Mouse (Mus musculus) embryonic facial prominence, embryonic 14.5 days (tissue): Measurements from ENCODE around the gene Itsn1. TPM values are rescaled to one million over a fixed set of nuclear protein-coding genes. Genes with fewer than 3 reads are reported as not detected.
A peak's percentile ranks its signal among the peaks of the same experiment; 100 is the strongest.

Experiments
- ATAC-seq: fragments of 200-750 bp; cut with Nextera tagmentation; 2 replicates; pipeline ENCODE4 v1.8.0; 2017; ENCODE audit warnings: low read depth, moderate number of reproducible peaks, moderate TSS enrichment
- DNase-seq: peaks from one replicate; pipeline ENCODE4 v3.0.0-alpha.2; 2015; ENCODE audit warnings: low spot score
- H3K27ac ChIP-seq: fragments of 300-500 bp; sonication (generic); replicated peaks from 2 replicates; pipeline ENCODE4 v1.5.1; 2014; ENCODE audit warnings: low read depth, mild to moderate bottlenecking, low read length, moderate library complexity
- H3K27me3 ChIP-seq: fragments of 300-500 bp; sonication (generic); replicated peaks from 2 replicates; pipeline ENCODE4 v1.6.1; 2014; ENCODE audit warnings: low read length; ENCODE audit not compliant: control insufficient read depth, insufficient read depth
- H3K36me3 ChIP-seq: fragments of 300-500 bp; sonication (generic); 2 replicates; pipeline ENCODE4 v1.6.1; 2014; ENCODE audit warnings: low read length, mixed read lengths; ENCODE audit not compliant: control insufficient read depth, insufficient read depth
- H3K4me1 ChIP-seq: fragments of 300-500 bp; sonication (generic); 2 replicates; pipeline ENCODE4 v1.6.1; 2014; ENCODE audit warnings: antibody characterized with exemption, low read length; ENCODE audit not compliant: control insufficient read depth, insufficient read depth
- H3K4me2 ChIP-seq: fragments of 300-500 bp; sonication (generic); 2 replicates; pipeline ENCODE4 v1.6.1; 2014; ENCODE audit warnings: low read depth, mild to moderate bottlenecking, low read length, moderate library complexity, mixed read lengths
- H3K4me3 ChIP-seq: fragments of 300-500 bp; sonication (generic); 2 replicates; pipeline ENCODE4 v1.5.1; 2014; ENCODE audit warnings: low read depth, mild to moderate bottlenecking, low read length
- H3K9ac ChIP-seq: fragments of 300-500 bp; sonication (generic); 2 replicates; pipeline ENCODE4 v1.6.1; 2014; ENCODE audit warnings: low read depth, mild to moderate bottlenecking, low read length, moderate library complexity, mixed read lengths
- H3K9me3 ChIP-seq: fragments of 300-500 bp; sonication (generic); 2 replicates; pipeline ENCODE4 v1.6.1; 2016; ENCODE audit warnings: low read length; ENCODE audit not compliant: control insufficient read depth
- WGBS: fragments of 180-500 bp; shearing (Covaris S2); extraction: QIAGEN DNeasy Blood & Tissue Kit; methylation state at CpG from one replicate; pipeline ENCODE4 v1.1.7; 2014; 5-methylcytosine and 5-hydroxymethylcytosine counted together
- polyA plus RNA-seq: library from polyadenylated mRNA; unstranded; fragments of >200 nt; fragmentation: Nextera tagmentation; extraction: Ambion mirVana; gene quantifications from 2 replicates; pipeline ENCODE4 v1.2.1, GENCODE M21; 2014

The Itsn1 gene
- polyA plus RNA-seq, 1 experiment from 2014 or later, result 30.1 TPM

GRCm38 (mm10) chr16:91695108-91695755 lies 33.8 kb upstream of the Itsn1 start:
- H3K4me1 ChIP-seq, result no peaks in the 10 kb centered on the region
- ATAC-seq (no peak), DNase-seq (no peak)
- H3K4me3 ChIP-seq, result no peak overlapping the region
- H3K9ac ChIP-seq, result no peak overlapping the region
- 50% methylated on average over 8 of the region's 8 CpGs for WGBS
- no peak overlapping the region; the same call in 1 of the 2 replicates for H3K27ac ChIP-seq
- H3K4me2 ChIP-seq, result no peak overlapping the region
- H3K27me3 ChIP-seq, result no peaks in the 10 kb centered on the region
- H3K9me3 ChIP-seq, result no peaks in the 10 kb centered on the region
- peaks cover 39% of the 10 kb centered on the region for H3K36me3 ChIP-seq

DNA sequence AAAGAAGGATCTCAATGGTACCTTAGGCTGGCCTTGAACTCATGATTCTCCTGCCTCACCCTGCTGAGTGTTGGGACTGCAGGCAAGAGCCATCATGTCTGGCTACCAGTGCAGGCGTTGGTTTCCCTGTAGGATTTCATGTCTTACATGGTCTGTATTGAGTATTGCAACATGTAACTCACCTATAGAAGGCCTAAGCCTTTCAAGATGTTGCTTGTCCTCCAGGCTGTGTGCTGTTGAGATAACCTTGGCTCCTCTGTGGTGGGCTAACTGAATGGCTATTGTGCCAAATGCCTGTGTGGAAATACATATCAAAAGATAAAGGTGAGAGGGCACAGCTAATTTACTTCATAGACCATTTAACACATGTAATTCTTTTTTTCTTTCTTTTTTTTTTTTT lies 30.1 kb upstream of the Itsn1 start:
- H3K27ac ChIP-seq, result no peak overlapping the region
- H3K9ac ChIP-seq, result no peak overlapping the region
- no peak overlapping the region for H3K4me2 ChIP-seq
- H3K27me3 ChIP-seq, result no peaks in the 10 kb centered on the region
- H3K4me1 ChIP-seq, result no peaks in the 10 kb centered on the region
- no peak overlapping the region for H3K4me3 ChIP-seq
- H3K36me3 ChIP-seq, result peaks cover 65% of the 10 kb centered on the region
- WGBS, result 79% methylated on average over 1 of the region's 1 CpGs
- ATAC-seq (no peak), DNase-seq (no peak)
- no peaks in the 10 kb centered on the region for H3K9me3 ChIP-seq

DNA sequence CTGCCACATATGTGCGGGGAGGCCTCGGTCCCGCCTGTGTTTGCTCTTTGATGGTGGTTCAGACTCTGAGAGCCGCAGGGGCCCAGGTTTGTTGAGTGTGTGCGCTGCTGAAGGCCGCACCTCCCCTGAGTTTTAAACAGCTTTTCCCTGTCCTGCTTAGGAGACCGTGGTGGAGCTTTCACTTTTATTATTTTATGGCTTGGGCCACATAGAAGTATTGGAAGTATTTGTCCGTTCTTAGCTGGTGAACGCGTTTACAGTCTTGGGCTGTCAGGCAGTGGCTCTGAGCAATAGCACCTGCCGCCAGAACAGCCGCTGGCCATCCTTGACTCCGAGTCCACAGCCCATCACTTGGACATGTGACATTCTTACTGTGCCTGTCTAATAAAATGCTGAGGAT lies 27.2 kb upstream of the Itsn1 start:
- Histone ChIP-seq H3K4me2 (no peak overlapping the region), H3K27me3 (no peaks in the 10 kb centered on the region), H3K9me3 (no peaks in the 10 kb centered on the region), H3K27ac (no peak overlapping the region), H3K4me3 (no peak overlapping the region), H3K4me1 (no peaks in the 10 kb centered on the region), H3K36me3 (peaks cover 75% of the 10 kb centered on the region), H3K9ac (no peak overlapping the region)
- 84% methylated on average over 13 of the region's 13 CpGs for WGBS
- DNase-seq (no peak), ATAC-seq (no peak)

GRCm38 (mm10) chr16:91702771-91703188 lies 26.3 kb upstream of the Itsn1 start:
- DNase-seq (no peak), ATAC-seq (0 out of 2 replicates have a peak, but pooled peaks have one; percentile 44)
- 55% methylated on average over 3 of the region's 3 CpGs for WGBS
- Histone ChIP-seq H3K4me3 (no peak overlapping the region), H3K4me2 (no peak overlapping the region), H3K36me3 (peaks cover 77% of the 10 kb centered on the region), H3K27ac (no peak overlapping the region), H3K9me3 (no peaks in the 10 kb centered on the region), H3K9ac (no peak overlapping the region), H3K27me3 (no peaks in the 10 kb centered on the region), H3K4me1 (no peaks in the 10 kb centered on the region)

- H3K9me3 ChIP-seq, result no peaks in the 10 kb centered on the region
- no peak overlapping the region for H3K4me3 ChIP-seq
- ATAC-seq, result no peak
- 74% methylated on average over 14 of the region's 14 CpGs for WGBS
- no peak overlapping the region for H3K4me2 ChIP-seq
- no peak overlapping the region for H3K27ac ChIP-seq
- no peak overlapping the region for H3K9ac ChIP-seq
- peaks cover 74% of the 10 kb centered on the region for H3K36me3 ChIP-seq
- H3K4me1 ChIP-seq, result no peaks in the 10 kb centered on the region
- no peak for DNase-seq
- no peaks in the 10 kb centered on the region for H3K27me3 ChIP-seq
Measured at GRCm38 (mm10) chr16:91704603-91705340, 24.3 kb upstream of the Itsn1 start.

- Histone ChIP-seq H3K27ac (no peak overlapping the region), H3K4me1 (no peaks in the 10 kb centered on the region), H3K27me3 (no peaks in the 10 kb centered on the region), H3K36me3 (peaks cover 67% of the 10 kb centered on the region), H3K9me3 (no peaks in the 10 kb centered on the region), H3K4me2 (no peak overlapping the region), H3K9ac (no peak overlapping the region), H3K4me3 (no peak overlapping the region)
- WGBS, result 89% methylated on average over 7 of the region's 7 CpGs
- DNase-seq (no peak), ATAC-seq (no peak)
Measured at GRCm38 (mm10) chr16:91710241-91710640, 18.8 kb upstream of the Itsn1 start.

- Histone ChIP-seq H3K27ac (no peak overlapping the region), H3K9ac (no peak overlapping the region), H3K27me3 (no peaks in the 10 kb centered on the region), H3K4me1 (no peaks in the 10 kb centered on the region), H3K9me3 (no peaks in the 10 kb centered on the region), H3K36me3 (peaks cover 49% of the 10 kb centered on the region), H3K4me2 (no peak overlapping the region), H3K4me3 (no peak overlapping the region)
- 79% methylated on average over 11 of the region's 11 CpGs for WGBS
- DNase-seq (no peak), ATAC-seq (no peak)
Measured at GRCm38 (mm10) chr16:91716927-91717349, 12.1 kb upstream of the Itsn1 start.

DNA sequence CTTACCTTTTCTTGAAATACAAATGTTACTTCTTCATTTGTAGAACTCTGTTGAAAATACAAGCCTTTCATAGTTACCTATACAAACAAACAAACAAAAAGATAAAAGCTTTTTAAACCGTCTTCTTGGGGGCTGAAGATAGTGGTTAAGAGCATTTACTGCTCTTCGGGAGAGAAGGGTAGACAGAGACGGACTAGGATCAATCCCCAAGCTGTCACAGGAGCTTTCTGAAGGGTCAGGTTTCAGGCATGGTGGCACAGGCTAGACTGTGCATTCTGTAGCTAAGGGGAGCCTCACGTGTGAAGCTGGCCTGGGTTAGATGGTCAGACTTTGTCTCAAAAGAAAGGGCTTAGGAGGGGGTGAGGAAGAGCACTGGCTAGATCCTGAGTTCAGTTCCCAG lies 11.7 kb upstream of the Itsn1 start:
- no peaks in the 10 kb centered on the region for H3K27me3 ChIP-seq
- peaks cover 49% of the 10 kb centered on the region for H3K36me3 ChIP-seq

GRCm38 (mm10) chr16:91724247-91724646 lies 4.8 kb upstream of the Itsn1 start:
- DNase-seq (no peak), ATAC-seq (no peak)
- no peak overlapping the region for H3K4me3 ChIP-seq
- H3K4me2 ChIP-seq, result no peak overlapping the region
- no peaks in the 10 kb centered on the region for H3K27me3 ChIP-seq
- no peaks in the 10 kb centered on the region for H3K9me3 ChIP-seq
- peaks cover 6% of the 10 kb centered on the region for H3K4me1 ChIP-seq
- peaks cover 21% of the 10 kb centered on the region for H3K36me3 ChIP-seq
- no peak overlapping the region for H3K27ac ChIP-seq
- 59% methylated on average over 3 of the region's 3 CpGs for WGBS
- no peak overlapping the region for H3K9ac ChIP-seq

More for the DNA sequence above, 11.7 kb upstream of the Itsn1 start:
- H3K4me3 ChIP-seq, result no peak overlapping the region
- no peaks in the 10 kb centered on the region for H3K4me1 ChIP-seq
- H3K9ac ChIP-seq, result no peak overlapping the region
- H3K4me2 ChIP-seq, result no peak overlapping the region
- H3K9me3 ChIP-seq, result no peaks in the 10 kb centered on the region
- DNase-seq (no peak), ATAC-seq (no peak)
- no peak overlapping the region for H3K27ac ChIP-seq
- WGBS, result 87% methylated on average over 4 of the region's 4 CpGs
